Mouse (Mus musculus): ENCODE results near the gene Mum1.
A peak's percentile ranks its signal among the peaks of the same experiment; 100 is the strongest.

Gene Mum1

DNA sequence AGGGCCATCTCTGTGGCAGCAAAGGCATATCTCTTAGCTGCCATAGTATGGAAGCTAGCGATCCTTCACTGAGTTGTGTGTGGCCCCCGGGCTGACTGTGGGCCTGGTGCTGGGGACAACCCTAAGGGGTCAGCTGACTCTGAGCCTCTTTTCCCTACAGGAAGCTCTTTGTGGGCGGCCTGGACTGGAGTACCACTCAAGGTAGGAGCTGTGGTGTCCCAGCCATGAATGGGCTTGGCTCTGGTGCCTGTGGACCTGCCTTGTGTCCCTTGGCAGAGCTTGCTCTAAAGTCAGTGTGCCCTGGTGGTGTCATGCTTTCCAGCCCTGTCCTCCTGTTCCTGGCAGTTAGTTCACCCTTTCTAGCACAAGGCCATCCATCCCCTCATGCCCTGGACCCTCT lies 47.6 kb downstream of the Mum1 start:
- no peak for DNase-seq

DNA sequence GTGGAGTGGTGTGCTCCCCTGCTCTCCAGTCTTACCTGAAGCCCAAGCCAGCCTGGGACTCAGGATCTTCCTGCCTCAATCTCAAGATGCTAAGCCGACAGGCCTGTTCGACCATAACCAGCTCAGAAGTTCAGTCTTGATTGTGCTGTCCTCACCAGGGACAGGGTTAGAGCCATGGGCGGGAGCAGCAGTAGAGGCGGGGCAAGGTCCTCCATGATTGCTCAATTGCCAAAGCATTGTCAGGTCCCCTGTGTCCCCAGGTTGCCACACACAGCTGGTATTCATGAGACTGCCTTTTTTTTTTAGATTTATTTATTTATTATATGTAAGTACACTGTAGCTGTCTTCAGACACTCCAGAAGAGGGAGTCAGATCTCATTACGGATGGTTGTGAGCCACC lies 50.0 kb downstream of the Mum1 start:
- no peak for DNase-seq

DNA sequence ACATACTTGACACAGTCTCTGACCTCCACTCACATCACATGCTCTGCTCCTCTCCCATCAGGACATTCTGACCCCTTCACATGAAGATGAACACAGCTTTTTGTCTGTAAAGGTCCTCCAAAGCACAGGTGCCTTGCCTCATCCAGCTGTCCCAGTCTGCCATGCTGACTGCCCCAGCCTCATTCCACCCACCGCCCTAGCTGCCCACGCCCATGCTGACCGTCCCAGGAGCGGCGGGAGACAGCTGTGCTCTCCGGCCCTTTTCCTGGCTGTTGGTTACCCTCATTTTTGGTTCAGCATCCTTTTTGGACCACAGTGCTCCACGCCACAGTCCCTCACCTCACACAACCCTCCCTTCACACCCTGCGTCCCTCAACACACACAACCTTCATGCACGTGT lies 52.2 kb downstream of the Mum1 start:
- DNase-seq = no peak

DNA sequence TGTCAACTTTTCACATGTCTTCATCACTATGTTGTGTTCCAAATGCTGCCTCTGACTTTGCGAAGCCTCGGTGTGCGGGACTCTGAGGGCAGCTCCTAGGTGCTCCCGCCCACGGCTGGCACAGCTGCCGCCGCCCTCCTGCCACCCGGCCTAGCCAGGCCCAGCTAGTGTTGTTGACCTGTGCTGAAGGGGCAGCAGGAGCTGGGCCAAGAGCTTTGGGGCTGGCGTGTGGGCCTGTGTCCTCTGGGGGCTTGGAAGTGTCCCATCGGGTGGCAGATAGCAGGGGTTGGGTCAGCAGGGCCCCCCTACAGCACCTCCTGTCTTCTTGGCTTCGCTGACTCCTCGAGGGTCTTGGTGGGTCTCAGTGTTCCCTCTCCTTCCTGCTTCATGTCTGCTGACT lies 53.0 kb downstream of the Mum1 start:
- DNase-seq = no peak

DNA sequence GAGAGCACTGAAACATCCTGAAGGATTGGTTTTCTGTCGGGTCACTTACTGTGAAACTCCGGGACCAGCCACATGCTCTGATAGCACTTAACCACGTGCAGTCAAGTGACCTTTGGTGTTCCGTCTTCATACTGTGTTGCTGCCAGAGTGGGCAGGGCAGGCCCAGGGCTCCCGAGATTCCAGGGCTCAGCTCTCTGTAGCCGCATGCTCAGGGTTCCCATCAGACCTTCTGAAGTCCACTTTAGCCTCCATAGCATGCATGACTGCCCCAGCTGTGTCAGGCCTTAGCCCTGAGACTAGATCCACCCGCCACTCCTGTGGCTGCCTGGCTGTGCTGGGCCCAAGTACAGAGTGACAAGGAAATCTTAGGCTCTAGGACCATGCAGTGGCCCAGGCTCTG lies 55.1 kb downstream of the Mum1 start:
- no peak for DNase-seq

DNA sequence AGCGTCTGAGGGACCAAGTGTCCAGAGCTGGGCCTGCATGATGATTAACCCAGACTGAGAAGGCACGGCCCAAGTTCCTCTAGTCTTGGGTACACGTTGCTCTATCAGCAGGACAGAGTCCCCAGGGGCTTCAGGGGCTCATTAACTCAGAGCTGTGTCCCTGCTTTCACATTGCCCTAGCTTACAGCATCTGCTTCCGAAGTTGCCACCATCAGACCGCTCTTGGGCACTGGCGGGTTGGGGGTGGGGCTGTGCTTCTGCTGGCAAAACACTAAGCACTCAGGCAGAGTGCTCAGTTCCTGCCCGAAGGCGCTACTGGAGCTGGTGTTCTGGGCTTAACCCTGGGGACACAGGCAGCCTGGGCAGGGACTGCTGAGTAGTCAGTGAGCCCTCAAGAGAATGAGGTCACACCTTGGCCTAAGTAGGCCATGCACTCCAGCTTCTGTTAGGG lies 55.7 kb downstream of the Mum1 start:
- DNase-seq = no peak

DNA sequence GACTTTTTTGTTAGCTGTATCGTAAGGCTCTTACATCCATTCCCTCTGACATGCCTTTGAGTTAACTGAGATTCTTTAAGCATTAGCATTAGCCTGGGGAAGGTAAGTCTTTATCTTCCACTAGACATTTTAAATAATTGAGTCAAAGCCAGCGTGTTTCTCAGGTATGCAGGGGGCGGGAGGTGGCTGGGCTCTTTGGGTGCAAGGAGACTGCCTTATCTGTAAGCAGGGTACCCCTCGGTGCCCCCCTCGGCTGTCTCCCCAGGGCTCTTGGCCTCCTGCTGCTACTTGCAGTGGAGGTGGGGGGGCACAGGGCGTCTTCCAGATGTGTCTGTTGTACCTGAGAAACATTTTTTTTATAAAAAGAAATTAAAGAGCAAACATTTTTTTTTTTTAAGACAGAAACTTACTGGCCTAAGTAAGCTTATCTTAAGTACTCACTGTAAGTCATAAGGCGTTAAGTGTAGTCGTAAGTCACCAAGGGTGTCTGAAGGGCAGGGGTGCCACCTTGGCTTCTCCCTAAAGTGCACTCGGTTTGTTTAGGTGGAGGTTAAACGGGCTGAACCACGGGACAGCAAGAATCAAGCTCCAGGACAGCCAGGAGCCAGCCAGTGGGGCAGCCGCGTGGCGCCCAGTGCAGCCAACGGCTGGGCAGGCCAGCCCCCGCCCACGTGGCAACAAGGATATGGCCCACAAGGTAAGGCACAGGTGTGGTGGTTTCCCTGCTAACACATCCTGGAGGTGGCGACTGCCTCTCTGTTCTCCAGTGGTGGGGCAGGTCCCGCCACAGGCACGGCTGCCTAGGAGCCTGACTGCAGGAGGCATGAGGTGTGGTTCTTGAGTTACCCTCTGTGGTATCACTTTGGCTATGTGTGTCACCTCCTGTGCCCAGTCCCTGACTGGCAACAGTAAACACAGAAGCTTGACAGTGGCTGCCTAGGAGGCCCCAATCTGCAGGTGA lies 56.5 kb downstream of the Mum1 start:
- no peak for DNase-seq

DNA sequence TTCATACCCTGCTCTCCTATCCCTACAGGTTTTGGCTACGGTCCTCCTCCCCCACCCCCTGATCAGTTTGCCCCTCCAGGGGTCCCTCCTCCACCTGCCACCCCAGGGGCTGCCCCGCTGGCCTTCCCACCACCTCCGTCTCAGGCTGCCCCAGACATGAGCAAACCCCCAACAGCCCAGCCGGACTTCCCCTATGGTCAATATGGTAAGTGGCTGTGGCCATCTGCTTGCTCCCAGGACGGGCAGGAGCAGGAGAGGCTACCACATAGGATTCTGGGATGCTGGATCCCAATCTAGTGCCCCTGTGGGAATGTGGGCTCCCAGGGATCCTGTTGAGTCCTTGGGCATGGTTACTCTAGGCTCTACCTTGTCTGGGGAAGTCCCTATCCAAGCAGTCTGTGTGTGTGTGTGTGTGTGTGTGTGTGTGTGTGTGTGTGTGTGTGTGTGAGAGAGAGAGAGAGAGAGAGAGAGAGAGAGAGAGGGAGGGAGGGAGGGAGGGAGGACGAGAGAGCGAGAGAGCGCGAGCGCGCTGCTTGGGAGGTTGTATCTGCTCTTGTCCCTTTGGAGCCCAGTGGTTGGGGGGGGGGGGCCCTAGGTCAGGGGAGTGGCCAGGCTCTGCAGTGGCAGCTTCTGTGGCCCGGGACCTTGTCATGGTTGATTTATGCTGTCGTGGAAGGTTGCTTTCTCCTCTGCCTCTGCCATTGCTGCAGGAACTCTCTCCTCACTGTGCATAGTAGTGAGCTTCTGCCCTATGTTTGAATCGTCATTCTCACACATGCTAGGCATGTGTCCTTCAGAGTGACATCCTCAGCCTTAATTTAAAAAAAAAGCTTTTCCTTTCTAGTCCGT lies 59.2 kb downstream of the Mum1 start:
- no peak for DNase-seq

DNA sequence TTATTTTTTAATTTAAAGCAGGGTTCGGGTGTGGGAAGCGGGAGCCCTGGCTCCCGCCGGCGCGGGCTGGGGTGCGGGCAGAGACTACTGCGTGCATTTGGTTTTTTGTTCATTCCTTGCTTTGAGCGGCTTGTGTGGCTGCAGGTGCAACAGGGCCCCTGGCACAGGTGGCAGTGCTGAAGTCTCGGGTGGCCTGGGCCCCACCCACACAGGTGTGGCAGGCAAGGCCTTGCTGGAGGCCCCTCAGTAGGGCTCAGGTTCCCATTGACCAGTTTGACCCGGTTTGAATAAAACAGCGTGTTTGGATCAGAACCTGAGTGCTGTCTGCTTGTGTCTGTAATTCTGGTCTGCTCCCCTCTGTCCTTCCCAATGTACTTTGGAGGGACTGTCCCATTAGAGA lies 61.9 kb downstream of the Mum1 start:
- no peak for DNase-seq

DNA sequence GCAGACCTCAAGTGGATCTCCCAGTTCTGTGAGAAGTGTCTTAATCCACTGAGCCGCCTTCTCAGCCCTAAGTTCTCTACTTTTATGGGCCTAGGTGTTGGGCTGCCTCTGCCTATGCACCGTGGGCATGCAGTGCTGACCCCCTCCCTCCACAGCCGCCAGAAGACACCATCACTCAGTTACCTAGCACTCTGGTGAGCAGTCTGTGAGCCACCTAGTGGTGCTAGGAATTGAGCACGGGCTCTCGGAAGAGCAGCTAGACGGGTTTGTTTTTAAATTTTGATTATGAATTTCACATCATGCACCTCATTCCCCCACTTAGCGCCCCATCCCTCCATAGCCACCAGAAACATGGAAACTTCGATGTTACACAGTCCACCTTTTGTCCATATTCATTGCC lies 62.4 kb downstream of the Mum1 start:
- DNase-seq = no peak

GRCm38 (mm10) chr10:80292251-80293146 lies 66.3 kb downstream of the Mum1 start, which contains the start of gene Rps15:
Gene Rps15, plus strand, starts transcription at chr10:80292453.
- peak; percentile 95 for DNase-seq

- DNase-seq = no peak
These were observed 67.1 kb downstream of the Mum1 start for GRCm38 (mm10) chr10:80293325-80293724.

All from right cerebral cortex, postnatal 4 days (tissue).